Mouse (Mus musculus) heart, embryonic 15.5 days (tissue): Measurements from ENCODE around the gene Rhobtb3. TPM values are rescaled to one million over a fixed set of nuclear protein-coding genes. Genes with fewer than 3 reads are reported as not detected.
"Not testable (repeated sequence)": the region's sequence is repeated elsewhere in the genome, so short reads cannot be mapped to it uniquely, and the experiment has no call there.

ENCODE experiments used
- ATAC-seq: fragments of 200-750 bp; cut with Nextera tagmentation; replicated peaks from 2 replicates; pipeline ENCODE4 v1.8.0; 2017; ENCODE audit warnings: low read depth, moderate TSS enrichment; ENCODE audit not compliant: insufficient number of reproducible peaks, insufficient read depth, low FRiP score
- H3K27ac ChIP-seq: fragments of 300-500 bp; sonication (generic); 2 replicates; pipeline ENCODE4 v1.5.1; 2015; ENCODE audit warnings: mild to moderate bottlenecking, inconsistent platforms
- H3K27me3 ChIP-seq: fragments of 300-500 bp; sonication (generic); 2 replicates; pipeline ENCODE4 v1.6.1; 2015; ENCODE audit warnings: inconsistent platforms
- H3K36me3 ChIP-seq: fragments of 300-500 bp; sonication (generic); 2 replicates; pipeline ENCODE4 v1.6.1; 2015; ENCODE audit warnings: mild to moderate bottlenecking, inconsistent platforms
- H3K4me1 ChIP-seq: fragments of 300-500 bp; sonication (generic); replicated peaks from 2 replicates; pipeline ENCODE4 v1.6.1; 2015; ENCODE audit warnings: inconsistent platforms
- H3K4me2 ChIP-seq: fragments of 300-500 bp; sonication (generic); 2 replicates; pipeline ENCODE4 v1.6.1; 2015; ENCODE audit warnings: inconsistent platforms, mild to moderate bottlenecking, moderate library complexity
- H3K4me3 ChIP-seq: fragments of 300-500 bp; sonication (generic); 2 replicates; pipeline ENCODE4 v1.5.1; 2015; ENCODE audit warnings: mild to moderate bottlenecking, inconsistent platforms
- H3K9ac ChIP-seq: fragments of 300-500 bp; sonication (generic); 2 replicates; pipeline ENCODE4 v1.6.1; 2015; ENCODE audit warnings: mild to moderate bottlenecking, inconsistent platforms
- H3K9me3 ChIP-seq: fragments of 300-500 bp; sonication (generic); replicated peaks from 2 replicates; pipeline ENCODE4 v1.6.1; 2016; ENCODE audit warnings: inconsistent platforms
- WGBS: fragments of 180-500 bp; shearing (Covaris S2); methylation state at CpG from one replicate; pipeline ENCODE4 v1.1.7; 2015; ENCODE audit warnings: mixed read lengths; 5-methylcytosine and 5-hydroxymethylcytosine counted together
- polyA plus RNA-seq: library from polyadenylated mRNA; unstranded; fragments of >200 nt; fragmentation: Nextera tagmentation; extraction: Ambion mirVana; gene quantifications from 2 replicates; pipeline ENCODE4 v1.2.1, GENCODE M21; 2015

Gene Rhobtb3
- polyA plus RNA-seq, 1 experiment from 2014 or later = 19.7 TPM

DNA sequence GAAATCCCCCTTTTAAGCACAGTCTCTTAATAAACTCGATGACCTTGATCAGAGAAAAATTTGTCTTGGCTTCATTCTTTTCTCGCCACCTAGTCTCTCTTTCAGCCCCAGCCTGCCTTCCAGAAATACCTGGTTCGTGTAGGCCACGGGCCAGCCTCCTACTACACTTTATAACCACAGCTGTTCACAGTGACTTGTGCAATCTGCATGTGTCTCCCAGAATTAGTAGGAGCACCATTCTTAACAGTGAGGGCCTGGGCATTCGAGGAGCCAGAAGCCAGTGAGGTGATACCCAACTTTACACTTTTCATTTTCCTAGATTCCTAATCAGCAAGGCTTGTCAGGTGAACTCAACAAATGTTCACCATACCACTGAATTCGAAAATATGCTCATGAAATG is 67.1 kb downstream of the Rhobtb3 start:
- Histone ChIP-seq H3K4me2 (no peak overlapping the region), H3K9me3 (no peaks in the 10 kb centered on the region), H3K4me3 (no peak overlapping the region), H3K27ac (no peak overlapping the region), H3K27me3 (no peaks in the 10 kb centered on the region), H3K4me1 (0 out of 2 replicates have a peak, but pooled peaks cover 6% of the 10 kb centered on the region), H3K36me3 (peaks cover 25% of the 10 kb centered on the region), H3K9ac (no peak overlapping the region)
- 80% methylated on average over 6 of the region's 6 CpGs for WGBS
- ATAC-seq = no peak

- not testable (repeated sequence) for H3K9me3 ChIP-seq, H3K4me1 ChIP-seq, H3K27ac ChIP-seq, H3K4me3 ChIP-seq, H3K27me3 ChIP-seq, H3K9ac ChIP-seq, ATAC-seq, H3K4me2 ChIP-seq
- WGBS = 83% methylated on average over 7 of the region's 7 CpGs
- peaks cover 29% of the 10 kb centered on the region for H3K36me3 ChIP-seq
These were observed 67.5 kb downstream of the Rhobtb3 start for GRCm38 (mm10) chr13:75876188-75876587.

DNA sequence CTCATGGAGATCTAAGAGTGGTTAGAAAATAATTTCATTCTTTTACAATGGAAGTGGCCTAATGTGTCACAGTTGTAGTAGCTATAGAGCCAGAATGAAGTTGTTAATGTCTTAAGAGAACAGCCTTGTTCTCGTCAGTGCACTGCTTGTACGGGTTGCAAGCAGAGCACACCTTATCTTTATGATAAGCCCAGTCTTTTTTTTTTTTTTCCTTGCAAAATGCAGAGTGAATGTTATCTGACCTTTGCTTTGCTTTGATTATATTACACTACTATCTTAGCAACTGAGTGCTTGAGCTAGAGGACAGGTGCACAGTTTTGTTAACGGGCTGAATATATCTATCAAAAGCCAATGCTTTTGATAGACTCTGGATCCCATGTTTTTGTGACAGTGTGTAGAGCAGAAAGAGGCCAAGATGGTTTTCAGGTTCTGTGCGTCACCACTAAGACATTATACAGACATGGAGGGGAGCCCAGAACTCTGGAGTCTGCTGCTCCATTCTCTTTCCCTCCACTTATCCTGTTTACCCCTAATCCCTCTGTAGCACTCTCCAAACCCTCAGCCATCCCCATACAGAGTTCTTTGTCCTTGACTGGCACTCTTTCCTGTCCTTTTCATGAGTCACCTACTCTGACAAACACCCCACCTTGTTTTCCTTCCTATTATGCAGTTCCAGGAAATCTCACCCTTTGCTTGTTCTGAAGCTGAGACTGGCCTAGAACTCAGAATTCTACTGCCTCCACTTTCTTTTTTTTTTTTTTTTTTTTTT is 68.9 kb downstream of the Rhobtb3 start:
- Histone ChIP-seq H3K4me3 (no peak overlapping the region), H3K4me2 (no peak overlapping the region), H3K36me3 (peaks cover 34% of the 10 kb centered on the region), H3K27me3 (no peaks in the 10 kb centered on the region), H3K9me3 (no peaks in the 10 kb centered on the region), H3K27ac (no peak overlapping the region), H3K4me1 (0 out of 2 replicates have a peak, but pooled peaks cover 6% of the 10 kb centered on the region), H3K9ac (no peak overlapping the region)
- no peak for ATAC-seq
- WGBS = 42% methylated on average over 4 of the region's 4 CpGs

DNA sequence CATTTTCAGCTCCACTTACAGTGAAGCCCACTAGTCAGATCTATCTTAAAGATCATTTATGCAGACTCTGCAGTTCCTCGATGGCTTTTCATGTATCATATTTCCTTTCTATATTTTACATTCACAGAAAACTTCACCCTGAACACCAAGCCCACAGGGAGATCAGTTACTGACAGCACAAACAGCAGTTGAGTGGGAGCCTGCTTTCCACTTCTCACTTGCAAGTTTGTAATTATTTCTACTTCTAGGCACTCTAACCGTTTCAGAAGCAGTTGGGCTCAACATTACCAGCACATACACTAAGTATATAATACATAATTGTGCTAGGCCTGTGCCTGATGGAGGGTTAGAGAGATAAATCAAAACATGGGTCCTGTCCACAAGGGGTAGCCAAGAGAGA is 75.8 kb downstream of the Rhobtb3 start:
- no peak overlapping the region for H3K9ac ChIP-seq
- no peaks in the 10 kb centered on the region for H3K27me3 ChIP-seq
- 87% methylated on average over 2 of the region's 2 CpGs for WGBS
- H3K36me3 ChIP-seq = peaks cover 15% of the 10 kb centered on the region
- no peaks in the 10 kb centered on the region for H3K9me3 ChIP-seq
- no peak overlapping the region for H3K4me3 ChIP-seq
- H3K4me2 ChIP-seq = no peak overlapping the region
- no peak for ATAC-seq
- no peaks in the 10 kb centered on the region for H3K4me1 ChIP-seq
- H3K27ac ChIP-seq = no peak overlapping the region

GRCm38 (mm10) chr13:75865486-75866184 is 78.1 kb downstream of the Rhobtb3 start:
- H3K4me1 ChIP-seq = no peaks in the 10 kb centered on the region
- H3K9ac ChIP-seq = no peak overlapping the region
- H3K27ac ChIP-seq = no peak overlapping the region
- peaks cover 4% of the 10 kb centered on the region; the same call in 1 of the 2 replicates for H3K36me3 ChIP-seq
- no peaks in the 10 kb centered on the region for H3K9me3 ChIP-seq
- no peaks in the 10 kb centered on the region for H3K27me3 ChIP-seq
- ATAC-seq = no peak
- H3K4me2 ChIP-seq = no peak overlapping the region
- no peak overlapping the region for H3K4me3 ChIP-seq

DNA sequence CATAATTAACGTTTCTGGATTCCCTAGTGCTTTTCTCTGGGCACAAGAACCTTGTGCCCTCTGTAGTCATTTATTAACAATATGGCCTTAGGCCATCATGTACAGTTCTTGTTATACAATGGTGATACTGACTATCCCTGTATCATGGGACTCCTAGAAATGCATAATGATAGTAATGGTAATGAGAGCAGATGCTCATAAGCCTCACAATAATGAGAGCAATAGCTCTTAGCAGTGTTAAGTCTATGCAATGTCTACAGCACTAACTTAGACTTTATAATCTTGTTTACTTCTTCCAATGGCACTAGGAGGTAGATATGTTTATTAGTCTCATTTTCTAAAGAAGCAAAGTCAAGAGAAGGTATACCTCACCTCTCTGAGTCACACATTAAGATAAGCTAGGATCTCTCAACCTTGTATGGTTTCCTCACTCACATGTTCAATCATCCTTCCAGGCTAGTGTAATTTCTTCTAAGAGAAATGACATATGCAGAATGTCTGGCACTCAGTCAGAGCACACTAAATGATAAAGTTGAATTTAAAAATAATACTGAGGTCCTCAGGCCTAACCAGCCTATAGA is 84.4 kb downstream of the Rhobtb3 start:
- Histone ChIP-seq H3K9ac (no peak overlapping the region), H3K36me3 (no peaks in the 10 kb centered on the region), H3K27me3 (no peaks in the 10 kb centered on the region), H3K9me3 (no peaks in the 10 kb centered on the region), H3K4me2 (no peak overlapping the region), H3K27ac (no peak overlapping the region), H3K4me3 (no peak overlapping the region), H3K4me1 (no peaks in the 10 kb centered on the region)
- ATAC-seq = no peak
- WGBS = 71% methylated on average over 1 of the region's 1 CpGs

- no peaks in the 10 kb centered on the region for H3K27me3 ChIP-seq
- no peak overlapping the region for H3K4me3 ChIP-seq
- 92% methylated on average over 3 of the region's 3 CpGs for WGBS
- no peaks in the 10 kb centered on the region for H3K4me1 ChIP-seq
- no peak overlapping the region for H3K4me2 ChIP-seq
- H3K9ac ChIP-seq = no peak overlapping the region
- peaks cover 3% of the 10 kb centered on the region; the same call in 1 of the 2 replicates for H3K36me3 ChIP-seq
- no peak for ATAC-seq
- H3K27ac ChIP-seq = no peak overlapping the region
- no peaks in the 10 kb centered on the region for H3K9me3 ChIP-seq
These were observed 90.6 kb downstream of the Rhobtb3 start for GRCm38 (mm10) chr13:75853118-75853517.

DNA sequence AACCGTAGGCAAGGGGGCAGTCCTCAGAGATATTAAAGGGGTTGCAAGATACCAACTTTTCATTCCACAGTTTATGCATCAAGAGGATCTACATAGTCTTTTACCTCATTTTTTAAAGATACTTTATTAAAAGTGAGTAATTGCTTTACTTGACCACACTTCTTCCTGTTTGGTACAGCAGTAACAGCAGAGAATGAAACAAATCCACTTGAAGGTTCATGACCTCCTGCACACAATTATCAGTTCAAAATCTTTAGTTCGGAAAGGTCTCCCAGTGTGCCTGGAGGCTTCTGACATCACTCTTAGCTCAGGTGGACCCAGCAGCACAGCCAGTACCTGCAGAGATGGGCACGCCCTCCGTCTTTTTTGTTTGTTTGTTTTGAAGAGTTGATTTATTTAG is 91.7 kb downstream of the Rhobtb3 start:
- H3K27me3 ChIP-seq = no peaks in the 10 kb centered on the region
- peaks cover 13% of the 10 kb centered on the region for H3K36me3 ChIP-seq
- H3K27ac ChIP-seq = no peak overlapping the region
- 84% methylated on average over 4 of the region's 4 CpGs for WGBS
- H3K4me2 ChIP-seq = no peak overlapping the region
- ATAC-seq = no peak
- H3K9ac ChIP-seq = no peak overlapping the region
- H3K9me3 ChIP-seq = no peaks in the 10 kb centered on the region
- H3K4me1 ChIP-seq = no peaks in the 10 kb centered on the region
- H3K4me3 ChIP-seq = no peak overlapping the region

DNA sequence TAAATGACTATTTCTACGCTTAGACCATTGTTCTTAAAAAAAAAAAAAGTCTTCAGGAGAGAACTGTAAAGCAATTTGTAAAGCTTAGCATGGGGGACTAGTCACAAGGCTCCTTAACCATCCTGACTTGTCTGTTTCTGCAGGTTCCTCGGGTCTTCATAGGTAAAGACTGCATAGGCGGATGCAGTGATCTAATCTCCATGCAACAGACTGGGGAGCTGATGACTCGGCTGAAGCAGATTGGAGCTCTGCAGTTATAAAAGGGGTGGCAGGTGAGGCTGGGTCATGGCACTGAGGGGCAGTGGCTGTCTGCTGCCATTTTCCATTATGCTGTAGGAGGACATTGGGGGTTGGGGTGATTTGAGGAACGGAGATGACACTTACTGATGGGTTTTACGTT is 96.7 kb downstream of the Rhobtb3 start:
- Histone ChIP-seq H3K36me3 (peaks cover 13% of the 10 kb centered on the region), H3K27me3 (no peaks in the 10 kb centered on the region), H3K4me2 (no peak overlapping the region), H3K4me1 (peaks cover 13% of the 10 kb centered on the region), H3K9ac (no peak overlapping the region), H3K9me3 (no peaks in the 10 kb centered on the region), H3K27ac (no peak overlapping the region), H3K4me3 (no peak overlapping the region)
- ATAC-seq = no peak
- 84% methylated on average over 6 of the region's 6 CpGs for WGBS

DNA sequence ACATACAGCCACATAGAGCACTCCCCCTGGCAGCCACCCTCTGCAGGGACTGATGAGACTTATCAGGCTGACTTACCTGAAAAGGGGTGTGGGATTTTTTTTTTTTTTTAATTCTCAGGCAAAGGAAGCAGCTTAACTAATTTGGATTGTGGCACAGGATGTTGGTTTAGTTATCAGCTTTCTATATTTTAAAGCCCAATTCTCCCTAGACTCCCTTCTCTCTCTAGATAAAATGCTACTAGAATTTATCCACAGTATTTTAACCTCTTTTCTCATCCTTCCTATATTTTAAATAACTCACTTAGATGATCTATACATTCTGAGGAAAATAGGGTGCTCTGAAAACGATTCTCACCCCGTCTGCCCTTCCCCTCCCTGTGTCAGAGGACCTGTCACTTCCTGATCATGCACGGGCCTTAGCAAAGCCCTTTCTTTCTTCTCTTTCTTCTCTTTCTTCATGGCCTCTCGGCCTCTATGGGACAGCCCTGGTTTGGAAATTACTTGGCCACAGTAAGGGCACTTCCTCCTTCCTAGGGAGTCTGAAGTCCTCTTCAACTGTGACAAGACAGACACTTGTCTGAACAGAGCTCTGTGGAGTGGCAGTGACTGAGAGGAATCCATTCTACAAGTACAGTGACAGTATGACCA is 98.1 kb downstream of the Rhobtb3 start:
- Histone ChIP-seq H3K27me3 (no peaks in the 10 kb centered on the region), H3K9ac (no peak overlapping the region), H3K9me3 (no peaks in the 10 kb centered on the region), H3K27ac (no peak overlapping the region), H3K4me2 (no peak overlapping the region), H3K4me3 (no peak overlapping the region), H3K4me1 (peaks cover 27% of the 10 kb centered on the region), H3K36me3 (peaks cover 13% of the 10 kb centered on the region)
- WGBS = 65% methylated on average over 4 of the region's 4 CpGs
- no peak for ATAC-seq

- Histone ChIP-seq H3K27me3 (no peaks in the 10 kb centered on the region), H3K9ac (no peak overlapping the region), H3K4me1 (peaks cover 30% of the 10 kb centered on the region), H3K36me3 (peaks cover 13% of the 10 kb centered on the region), H3K4me2 (no peak overlapping the region), H3K9me3 (no peaks in the 10 kb centered on the region), H3K27ac (no peak overlapping the region), H3K4me3 (no peak overlapping the region)
- ATAC-seq = no peak
- 88% methylated on average over 2 of the region's 2 CpGs for WGBS
These were observed 98.7 kb downstream of the Rhobtb3 start for GRCm38 (mm10) chr13:75844833-75845518.
